Mouse (Mus musculus): Measurements from ENCODE around the gene Nsl1. TPM values are rescaled to one million over a fixed set of nuclear protein-coding genes. Genes with fewer than 3 reads are reported as not detected.

Gene Nsl1
- polyA plus RNA-seq, 1 experiment = 1.3 TPM

DNA sequence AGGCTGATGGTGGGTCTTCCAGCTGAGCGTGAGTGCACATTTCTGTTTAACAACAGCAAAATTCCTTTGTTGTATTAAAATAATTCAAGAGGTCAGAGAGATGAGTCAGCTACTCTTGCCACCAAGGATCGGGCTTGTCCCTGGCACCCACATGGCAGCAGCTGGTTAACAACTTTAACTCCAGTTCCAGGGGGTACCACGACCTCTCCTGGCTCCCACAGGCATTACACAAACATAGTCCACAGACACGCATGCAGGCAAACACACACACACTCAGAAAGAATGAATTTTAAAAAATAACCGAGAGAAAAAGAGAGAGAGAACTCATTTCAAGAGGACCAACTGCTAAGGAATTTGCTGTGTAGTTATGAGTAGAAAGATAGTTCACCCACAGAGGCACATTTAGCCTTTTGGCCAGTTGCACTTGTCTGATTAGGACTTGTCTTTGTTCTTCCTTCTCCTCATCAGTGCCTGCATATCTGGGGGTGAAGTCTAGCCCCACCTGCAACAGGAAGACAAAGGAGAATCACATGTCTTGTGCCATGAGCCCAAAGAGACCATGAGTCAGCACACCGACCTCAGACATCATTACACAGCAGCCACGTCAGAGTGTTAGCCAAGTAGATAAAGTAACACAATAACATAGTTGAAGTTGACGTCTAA is 7.8 kb upstream of the Nsl1 start:
- DNase-seq (ENCODE audit: low spot score) = no peak

DNA sequence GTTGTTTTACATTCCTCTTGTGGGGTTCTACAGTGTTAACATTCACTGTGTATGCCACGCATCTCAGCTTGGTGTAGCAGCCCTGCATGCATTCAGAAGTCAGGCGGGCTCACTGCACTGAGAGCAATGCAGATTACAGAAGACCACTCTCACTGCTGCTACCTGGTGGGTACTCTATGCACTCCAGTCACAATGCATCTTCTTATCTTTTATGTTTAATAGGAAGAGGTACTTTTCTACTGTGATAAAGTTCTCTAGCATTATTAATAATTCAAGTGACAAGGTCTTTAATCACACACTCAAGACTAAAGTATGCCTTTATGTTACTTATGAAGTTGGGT is 7.3 kb upstream of the Nsl1 start:
- DNase-seq (ENCODE audit: low spot score) = no peak

- no peak for DNase-seq (ENCODE audit: low spot score)
Observed at GRCm38 (mm10) chr1:191057461-191057860, 5.4 kb upstream of the Nsl1 start.

DNA sequence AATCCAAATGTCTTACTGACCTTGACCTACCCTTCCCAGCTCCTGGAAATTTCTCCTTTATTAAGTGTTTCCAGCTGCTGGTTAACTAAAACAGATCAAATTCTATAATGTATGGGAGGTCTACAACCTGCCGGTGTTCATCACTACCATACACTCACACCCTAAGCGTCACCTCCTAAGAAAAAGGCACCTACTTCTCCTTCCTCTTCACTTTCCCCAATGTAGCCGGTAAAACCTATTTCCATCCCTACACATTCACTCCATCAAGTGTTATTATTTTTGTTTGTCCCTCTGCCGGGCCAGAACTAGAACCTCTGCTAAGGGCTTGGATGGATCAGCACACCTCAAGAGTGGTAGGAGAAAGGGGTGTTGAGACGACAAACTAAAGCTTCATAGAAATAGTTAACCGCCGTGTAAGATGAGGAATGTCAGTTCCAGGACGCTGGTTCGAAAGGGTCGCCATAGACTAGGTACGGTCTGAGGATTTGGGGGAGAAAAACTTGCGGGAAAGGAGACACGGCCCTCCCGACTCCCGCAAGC is 501 bp upstream of the Nsl1 start:
- DNase-seq (ENCODE audit: low spot score) = no peak

GRCm38 (mm10) chr1:191063700-191064099 is 888 bp downstream of the Nsl1 start:
- DNase-seq (ENCODE audit: low spot score) = no peak

DNA sequence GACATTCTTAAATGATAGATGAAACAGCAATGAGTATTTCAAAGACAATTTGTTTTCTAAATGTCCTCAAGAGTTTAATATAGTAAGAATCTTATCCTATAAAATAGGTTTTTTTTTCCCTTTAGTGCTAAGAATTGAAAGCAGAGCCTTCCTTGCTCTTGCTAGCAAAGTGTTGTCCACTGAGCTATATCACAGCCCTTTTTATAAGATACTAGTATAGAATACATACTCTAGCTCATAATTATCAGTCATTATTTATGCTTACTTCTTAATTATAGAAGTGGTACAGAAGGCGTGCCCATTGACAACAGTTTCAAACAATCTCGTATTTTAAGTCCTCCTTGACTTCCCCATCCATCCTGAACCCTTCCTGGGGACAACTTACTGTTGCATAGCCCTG is 1.7 kb downstream of the Nsl1 start:
- no peak for DNase-seq (ENCODE audit: low spot score)

GRCm38 (mm10) chr1:191065188-191065587 is 2.4 kb downstream of the Nsl1 start:
- no peak for DNase-seq (ENCODE audit: low spot score)

- no peak for DNase-seq (ENCODE audit: low spot score)
Observed at GRCm38 (mm10) chr1:191068377-191068776, 5.6 kb downstream of the Nsl1 start.

DNA sequence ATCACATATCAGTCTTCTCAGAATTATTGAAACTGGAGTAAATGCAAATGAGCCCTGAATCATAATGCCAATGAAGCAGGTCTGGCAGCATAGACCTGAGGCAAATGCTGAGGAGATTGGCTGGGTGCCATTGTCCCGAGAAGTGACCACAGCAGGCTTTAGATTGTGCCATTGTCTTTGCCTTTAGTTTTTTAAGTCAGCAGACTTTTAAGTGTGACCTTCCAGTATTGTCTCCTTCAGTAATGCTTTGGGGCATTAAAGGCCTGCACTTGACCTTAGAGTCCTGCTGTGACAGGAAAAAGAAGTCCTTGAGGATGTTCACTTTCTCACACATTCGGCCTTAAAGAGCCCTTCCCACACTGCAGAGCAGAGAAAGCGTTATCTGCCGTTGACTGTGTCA is 7.4 kb downstream of the Nsl1 start:
- DNase-seq (ENCODE audit: low spot score) = no peak

GRCm38 (mm10) chr1:191071613-191072012 is 8.8 kb downstream of the Nsl1 start:
- no peak for DNase-seq (ENCODE audit: low spot score)

- no peak for DNase-seq (ENCODE audit: low spot score)
Observed at GRCm38 (mm10) chr1:191072329-191072913, 9.6 kb downstream of the Nsl1 start.

DNA sequence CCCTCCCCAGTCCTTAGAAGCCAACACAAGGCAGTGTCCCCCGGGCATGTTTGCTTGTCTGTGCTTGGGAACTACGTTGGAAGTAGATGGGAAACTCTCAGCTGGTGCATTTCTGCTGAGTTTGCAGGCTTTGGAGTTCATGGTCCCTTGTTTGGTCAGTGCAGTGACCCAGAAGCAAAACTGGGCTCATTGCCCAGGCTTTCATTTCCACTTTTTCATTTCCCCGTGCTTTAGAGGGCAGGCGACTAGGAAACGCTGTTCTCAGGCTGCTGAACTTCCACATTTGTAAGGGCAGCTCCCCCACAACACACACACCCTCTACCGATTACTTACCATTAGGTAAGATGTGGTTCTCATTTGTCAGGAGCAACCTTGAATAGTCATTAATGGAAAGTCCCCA is 10.2 kb downstream of the Nsl1 start:
- no peak for DNase-seq (ENCODE audit: low spot score)

GRCm38 (mm10) chr1:191073486-191073885 is 10.7 kb downstream of the Nsl1 start:
- DNase-seq (ENCODE audit: low spot score) = no peak

DNA sequence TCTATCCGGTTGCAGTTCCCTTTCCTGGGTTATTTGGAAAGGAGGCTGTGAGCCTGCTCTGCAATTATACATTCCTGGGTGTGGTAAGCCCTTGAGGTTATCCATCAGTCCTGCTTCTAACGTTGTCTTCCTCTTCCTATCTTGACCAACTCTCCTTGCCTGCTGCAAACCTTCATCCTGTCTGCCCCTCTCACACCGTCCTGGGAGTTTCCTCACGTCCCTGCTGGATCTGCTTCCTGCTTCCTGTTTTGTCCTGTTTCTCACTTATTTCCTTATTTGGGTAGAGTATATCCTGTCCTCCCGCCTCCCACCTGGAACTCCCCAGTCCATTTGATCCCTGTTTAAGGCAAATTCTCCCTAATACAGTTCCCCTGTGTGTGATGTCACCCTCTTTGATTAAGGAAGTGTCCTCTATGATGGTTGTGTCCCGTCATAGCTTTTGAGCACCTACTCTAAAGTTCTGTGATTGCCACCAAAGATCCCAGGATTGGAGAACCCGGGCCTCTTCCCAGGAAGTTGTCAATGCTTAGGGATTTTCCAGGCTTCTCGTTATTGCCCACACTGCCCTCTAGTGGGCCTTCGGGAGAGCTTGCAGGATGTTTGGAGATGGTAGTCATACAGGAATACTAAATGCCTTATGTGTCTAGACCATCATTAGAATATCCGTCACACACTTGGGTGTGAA is 12.5 kb downstream of the Nsl1 start:
- DNase-seq (ENCODE audit: low spot score) = no peak

DNA sequence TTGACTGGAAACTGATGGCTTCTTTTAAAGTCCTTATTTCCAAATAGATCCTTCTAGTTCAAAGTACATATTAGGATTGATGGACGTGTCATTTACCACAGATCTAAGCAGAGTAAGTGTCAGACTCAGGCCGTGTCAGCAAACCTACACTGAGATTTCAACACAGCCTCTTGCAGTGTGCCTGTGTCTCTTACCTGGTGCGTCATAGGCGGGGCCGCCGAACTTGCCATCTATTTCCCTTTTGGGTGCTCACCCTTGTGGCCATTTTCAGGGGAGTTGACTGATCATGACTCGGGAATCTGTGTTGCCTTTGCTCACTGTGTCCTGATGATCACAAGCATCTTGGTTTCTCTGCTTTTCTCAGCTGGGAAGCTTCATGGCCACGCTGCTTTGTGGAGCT is 20.4 kb downstream of the Nsl1 start:
- DNase-seq (ENCODE audit: low spot score) = no peak

- no peak for DNase-seq (ENCODE audit: low spot score)
Observed at GRCm38 (mm10) chr1:191084951-191085559, 22.2 kb downstream of the Nsl1 start.

DNA sequence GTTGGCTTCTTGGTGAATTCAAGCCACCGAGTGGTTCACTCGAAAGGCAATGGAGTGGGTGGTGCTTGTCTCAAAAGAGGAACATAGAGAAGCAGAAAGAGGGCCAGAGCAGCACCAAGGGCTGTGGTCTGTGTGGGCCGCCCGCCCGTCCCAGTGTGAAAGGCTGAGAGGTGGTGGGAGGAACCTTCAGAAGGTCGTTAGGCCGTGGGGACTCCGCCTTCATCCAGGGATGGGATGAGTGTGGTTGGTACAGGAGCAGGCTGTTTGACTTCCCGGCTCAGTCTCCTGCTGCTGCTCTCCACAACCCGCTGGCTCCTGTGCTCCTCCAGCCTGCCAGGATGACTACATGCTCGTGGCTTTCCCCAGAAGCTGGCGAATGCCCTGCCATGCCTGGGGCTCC is 22.8 kb downstream of the Nsl1 start:
- no peak for DNase-seq (ENCODE audit: low spot score)

DNA sequence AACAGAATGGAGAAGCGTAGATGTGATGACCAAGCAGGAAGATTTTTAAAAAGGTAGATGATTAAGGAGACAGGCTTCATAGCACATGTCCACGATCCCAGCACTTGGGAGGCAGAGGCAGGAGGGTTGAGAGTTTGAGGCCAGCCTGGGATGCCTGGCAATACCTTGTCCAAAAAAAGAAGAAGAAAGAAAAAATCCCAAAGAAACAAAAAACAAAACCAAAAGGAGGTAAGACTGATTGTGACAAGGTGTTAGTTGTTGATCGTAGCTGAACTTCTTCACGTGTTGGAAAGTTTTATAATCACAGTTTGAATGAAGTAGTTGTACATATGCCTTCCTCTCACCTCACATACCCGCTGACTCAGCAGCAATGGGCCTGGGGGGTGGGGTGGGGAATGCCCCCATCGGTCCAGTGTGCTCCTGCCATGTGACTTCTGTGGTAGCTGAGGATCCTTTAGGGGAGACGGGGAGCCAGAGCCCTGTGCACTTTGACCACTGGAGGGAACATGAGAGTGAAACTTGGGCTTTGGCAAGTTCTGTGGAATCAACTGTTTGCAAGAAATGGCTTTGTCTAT is 23.6 kb downstream of the Nsl1 start:
- no peak for DNase-seq (ENCODE audit: low spot score)

DNA sequence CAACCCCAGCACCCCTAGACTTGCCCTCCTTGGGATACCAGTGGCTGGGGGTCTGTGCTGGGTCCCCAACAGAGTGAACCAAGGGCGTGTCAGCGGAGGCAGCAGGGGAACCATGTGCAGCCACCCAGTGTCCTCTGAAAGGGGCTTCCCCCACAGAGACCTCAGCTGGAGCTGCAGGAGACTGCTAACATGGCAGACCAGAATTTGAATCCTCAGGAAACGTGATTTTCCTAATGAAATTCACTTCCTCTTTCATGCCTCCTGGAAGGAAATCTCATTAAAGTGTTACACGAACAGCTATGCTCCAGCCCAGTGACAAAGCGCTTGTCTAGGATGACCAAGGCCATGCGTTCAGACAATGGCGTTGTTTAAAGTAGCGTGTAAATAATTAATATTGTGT is 24.1 kb downstream of the Nsl1 start:
- no peak for DNase-seq (ENCODE audit: low spot score)

DNA sequence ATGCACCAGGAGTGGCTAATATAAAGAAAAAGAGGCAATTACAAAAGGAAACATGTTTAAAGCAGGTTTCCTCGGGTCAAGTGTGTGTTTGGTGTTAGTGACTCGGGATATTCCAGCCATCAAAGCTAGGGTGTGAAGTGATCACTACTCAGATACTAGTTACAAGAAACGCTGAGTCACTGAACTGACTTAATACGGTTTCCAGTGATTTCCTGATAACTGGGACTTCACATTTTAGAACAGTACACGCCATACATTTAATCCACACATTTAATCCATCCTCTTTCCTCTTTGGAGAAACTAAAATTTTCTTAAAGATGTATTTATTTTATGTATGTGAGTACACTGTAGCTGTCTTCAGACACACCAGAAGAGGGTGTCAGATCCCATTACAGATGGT is 25.1 kb downstream of the Nsl1 start:
- no peak for DNase-seq (ENCODE audit: low spot score)

GRCm38 (mm10) chr1:191089355-191089754 is 26.5 kb downstream of the Nsl1 start:
- DNase-seq (ENCODE audit: low spot score) = no peak

- DNase-seq (ENCODE audit: low spot score) = no peak
Observed at GRCm38 (mm10) chr1:191092050-191092449, 29.2 kb downstream of the Nsl1 start.

All from urinary bladder, adult 2 months (tissue).